Mouse (Mus musculus) myocyte (in vitro differentiated cells): ENCODE results near the gene Mindy4.

ENCODE experiments used
- E2F4 ChIP-seq: IDR thresholded peaks from one replicate; pipeline ENCODE4 v1.6.1; 2011; ENCODE audit warnings: mild to moderate bottlenecking, control low read depth, moderate library complexity; ENCODE audit not compliant: insufficient read depth
- POLR2A ChIP-seq: IDR thresholded peaks from one replicate; pipeline ENCODE4 v1.6.1; 2011; ENCODE audit warnings: low read depth, mild to moderate bottlenecking, control low read depth, moderate library complexity; ENCODE audit not compliant: insufficient read length
- POLR2AphosphoS2 ChIP-seq: IDR thresholded peaks from one replicate; pipeline ENCODE4 v1.6.1; 2011; ENCODE audit warnings: low read depth, control low read depth; ENCODE audit not compliant: insufficient read length
- USF1 ChIP-seq: IDR thresholded peaks from one replicate; pipeline ENCODE4 v1.6.1; 2011; ENCODE audit warnings: low read depth, mild to moderate bottlenecking, control low read depth, moderate library complexity

DNA sequence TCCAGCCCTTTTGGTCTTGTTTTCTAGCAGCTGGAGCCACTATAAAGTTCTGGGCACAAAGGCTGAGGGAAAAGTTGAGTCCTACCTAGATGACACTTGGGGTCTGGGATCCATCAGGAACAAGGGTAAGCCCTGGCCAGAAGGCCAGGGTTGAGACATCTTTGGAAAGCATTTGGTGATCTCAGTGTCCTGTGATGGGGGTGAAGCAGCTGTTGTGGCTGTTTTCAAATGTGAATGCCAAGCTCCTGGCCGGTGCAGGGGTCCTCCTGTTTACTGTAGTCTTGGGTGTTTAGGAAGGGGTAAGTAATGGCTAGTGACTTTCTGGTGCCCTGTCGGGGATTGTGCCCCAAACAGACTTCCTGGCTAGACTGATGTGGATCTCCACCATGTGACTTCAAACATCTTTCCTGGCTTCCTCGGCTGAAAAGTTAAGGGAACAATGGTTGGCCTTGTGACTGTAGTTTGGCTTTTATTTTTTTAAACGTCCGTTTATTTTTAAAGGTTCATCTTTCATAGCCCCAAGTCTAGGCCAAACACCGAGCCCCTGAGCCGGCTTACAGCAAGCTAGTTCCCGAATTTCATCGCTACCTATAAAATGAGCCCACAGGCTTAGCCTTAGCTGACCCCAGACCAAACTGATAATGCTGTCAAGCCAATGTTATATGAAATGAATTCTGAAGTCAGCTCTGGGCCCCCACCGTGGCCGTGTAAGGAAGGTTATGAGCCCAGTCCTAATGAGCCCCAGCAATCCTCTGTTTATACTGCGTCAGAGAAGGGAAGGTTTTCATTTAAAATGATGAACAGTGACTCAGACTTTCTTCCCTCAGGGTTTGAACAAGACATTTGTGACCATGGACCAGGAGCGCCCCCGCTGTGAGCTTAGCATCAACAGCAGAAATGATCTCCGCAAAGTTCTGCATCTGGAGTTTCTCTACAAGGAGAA lies 7.5 kb downstream of the Mindy4 start:
- TF ChIP-seq POLR2A (no peak), POLR2AphosphoS2 (no peak), E2F4 (no peak), USF1 (no peak)
